Mouse (Mus musculus): ENCODE data around the gene Ptpru. TPM values are rescaled to one million over a fixed set of nuclear protein-coding genes. Genes with fewer than 3 reads are reported as not detected.

Gene Ptpru
- total RNA-seq, 2 experiments from 2014 or later, result 1.7 to 2.6 TPM

- intact Hi-C loops (cut with DNase I), result no loop called here
- H3K4me3 ChIP-seq, result no peak overlapping the region
- TF ChIP-seq CTCF (IDR thresholded peaks at IDR 0.05), result no peak
- no peak overlapping the region for H3K27ac ChIP-seq
- DNase-seq, result no peak
Observed at GRCm38 (mm10) chr4:131803846-131804245, 34.2 kb downstream of the Ptpru start.

- H3K4me3 ChIP-seq, result no peak overlapping the region
- no peak for DNase-seq
- no peak overlapping the region for H3K27ac ChIP-seq
- no peak for TF ChIP-seq CTCF (IDR thresholded peaks at IDR 0.05)
- intact Hi-C loops (cut with DNase I), result no loop called here
Observed at GRCm38 (mm10) chr4:131798968-131799367, 39.1 kb downstream of the Ptpru start.

GRCm38 (mm10) chr4:131797920-131798319 lies 40.2 kb downstream of the Ptpru start:
- Histone ChIP-seq H3K4me3 (no peak overlapping the region), H3K27ac (no peak overlapping the region)
- no peak for DNase-seq
- no peak for TF ChIP-seq CTCF (IDR thresholded peaks at IDR 0.05)
- intact Hi-C loops (cut with DNase I), result no loop called here

- intact Hi-C loops (cut with DNase I), result no loop called here
- H3K4me3 ChIP-seq, result no peak overlapping the region
- no peak overlapping the region for H3K27ac ChIP-seq
- DNase-seq, result peak; percentile 69
- TF ChIP-seq CTCF (IDR thresholded peaks at IDR 0.05), result no peak
Observed at GRCm38 (mm10) chr4:131797483-131797882, 40.6 kb downstream of the Ptpru start.

GRCm38 (mm10) chr4:131796312-131797080 lies 41.6 kb downstream of the Ptpru start:
- intact Hi-C loops (cut with DNase I), result no loop called here
- no peak for DNase-seq
- Histone ChIP-seq H3K4me3 (no peak overlapping the region), H3K27ac (no peak overlapping the region)
- no peak for TF ChIP-seq CTCF (IDR thresholded peaks at IDR 0.05)

- TF ChIP-seq CTCF (IDR thresholded peaks at IDR 0.05), result no peak
- H3K4me3 ChIP-seq, result no peak overlapping the region
- H3K27ac ChIP-seq, result no peak overlapping the region
- intact Hi-C loops (cut with DNase I), result no loop called here
- DNase-seq, result no peak
Observed at GRCm38 (mm10) chr4:131786800-131787199, 51.3 kb downstream of the Ptpru start.

- peak; percentile 51 for DNase-seq
- Histone ChIP-seq H3K27ac (no peak overlapping the region), H3K4me3 (no peak overlapping the region)
- peak; percentile 78 for TF ChIP-seq CTCF (IDR thresholded peaks at IDR 0.05)
- intact Hi-C loops (cut with DNase I), result loop anchor here (1.0 kb wide), 1 partner anchor 54 kb away; the partner anchor contains the start of gene Ptpru
Observed at GRCm38 (mm10) chr4:131784034-131784433, 54.1 kb downstream of the Ptpru start.

GRCm38 (mm10) chr4:131781023-131781422 lies 57.1 kb downstream of the Ptpru start:
- intact Hi-C loops (cut with DNase I), result no loop called here
- TF ChIP-seq CTCF (IDR thresholded peaks at IDR 0.05), result no peak
- no peak for DNase-seq
- Histone ChIP-seq H3K4me3 (no peak overlapping the region), H3K27ac (no peak overlapping the region)

GRCm38 (mm10) chr4:131778616-131779275 lies 59.3 kb downstream of the Ptpru start:
- H3K4me3 ChIP-seq, result no peak overlapping the region
- no peak for TF ChIP-seq CTCF (IDR thresholded peaks at IDR 0.05)
- DNase-seq, result no peak
- H3K27ac ChIP-seq, result no peak overlapping the region
- intact Hi-C loops (cut with DNase I), result no loop called here

- Histone ChIP-seq H3K4me3 (peak overlapping the region; percentile 24; the same call in 1 of the 2 replicates), H3K27ac (no peak overlapping the region)
- TF ChIP-seq CTCF (IDR thresholded peaks at IDR 0.05), result no peak
- intact Hi-C loops (cut with DNase I), result no loop called here
- peak; percentile 27 for DNase-seq
Observed at GRCm38 (mm10) chr4:131771384-131771783, 66.7 kb downstream of the Ptpru start.

- H3K27ac ChIP-seq, result no peak overlapping the region
- DNase-seq, result no peak
- intact Hi-C loops (cut with DNase I), result no loop called here
- no peak overlapping the region for H3K4me3 ChIP-seq
- no peak for TF ChIP-seq CTCF (IDR thresholded peaks at IDR 0.05)
Observed at GRCm38 (mm10) chr4:131763911-131764310, 74.2 kb downstream of the Ptpru start.

- peak; percentile 40 for TF ChIP-seq CTCF (IDR thresholded peaks at IDR 0.05)
- intact Hi-C loops (cut with DNase I), result no loop called here
- DNase-seq, result no peak
- H3K27ac ChIP-seq, result no peak overlapping the region
- no peak overlapping the region for H3K4me3 ChIP-seq
Observed at GRCm38 (mm10) chr4:131763479-131763878, 74.6 kb downstream of the Ptpru start.

- intact Hi-C loops (cut with DNase I), result no loop called here
- no peak for DNase-seq
- TF ChIP-seq CTCF (IDR thresholded peaks at IDR 0.05), result no peak
Observed at GRCm38 (mm10) chr4:131762211-131762784, 75.8 kb downstream of the Ptpru start.

More at GRCm38 (mm10) chr4:131762211-131762784, 75.8 kb downstream of the Ptpru start:
- no peak overlapping the region for H3K4me3 ChIP-seq
- no peak overlapping the region for H3K27ac ChIP-seq
